Mouse (Mus musculus) frontal cortex, postnatal 10 days (tissue): ENCODE measurements around the gene Tnip1.
"Not testable (repeated sequence)": the region's sequence is repeated elsewhere in the genome, so short reads cannot be mapped to it uniquely, and the experiment has no call there.

Experiments
- DNase-seq, 2 experiments: peaks; one replicate each; pipeline ENCODE4 v3.0.0; 2022; ENCODE audit warnings: low spot score in 2 of 2, mixed read lengths in 1 of 2

Gene Tnip1

DNA sequence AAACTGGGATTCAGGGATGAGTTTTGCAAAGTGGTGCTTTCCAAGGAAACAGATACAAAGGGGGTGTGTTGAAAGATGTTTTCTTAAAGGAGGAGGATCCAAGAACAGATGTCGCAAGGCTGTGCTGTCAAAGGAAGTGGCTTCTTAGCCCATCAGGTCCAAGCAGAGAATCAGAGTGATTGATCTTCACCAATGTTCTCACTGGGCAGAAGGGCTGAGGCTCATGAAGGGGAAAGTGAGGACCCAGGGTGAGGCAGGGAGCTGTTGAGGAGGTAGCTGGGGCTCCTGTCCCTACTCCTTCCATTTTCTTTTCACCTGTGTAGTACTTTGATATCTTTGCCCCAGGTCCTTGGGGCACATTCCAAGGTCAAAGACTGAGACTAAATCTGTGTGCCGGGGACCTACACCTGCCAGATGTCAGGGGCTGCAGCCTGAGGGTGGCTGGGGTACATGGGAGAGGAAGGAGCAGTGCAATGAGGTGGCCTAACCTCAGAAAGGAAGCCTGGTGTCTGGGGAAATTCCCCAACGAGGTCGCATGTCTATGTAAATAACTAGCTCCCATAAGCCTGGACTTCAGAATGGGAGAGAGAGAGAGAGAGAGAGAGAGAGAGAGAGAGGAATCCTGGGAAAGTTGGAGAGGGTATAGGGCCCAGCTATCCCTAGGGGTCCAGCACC is 9.5 kb upstream of the Tnip1 start:
- no peak for DNase-seq

- DNase-seq, result no peak
These were observed 8.8 kb upstream of the Tnip1 start for GRCm38 (mm10) chr11:54971365-54972048.

GRCm38 (mm10) chr11:54965234-54965633 is 2.5 kb upstream of the Tnip1 start:
- no peak for DNase-seq

- no peak for DNase-seq
These were observed 796 bp downstream of the Tnip1 start for GRCm38 (mm10) chr11:54961921-54962320.

- no peak for DNase-seq
These were observed 1.4 kb downstream of the Tnip1 start for GRCm38 (mm10) chr11:54961164-54961850.

GRCm38 (mm10) chr11:54960251-54960650 is 2.5 kb downstream of the Tnip1 start:
- DNase-seq, result no peak

DNA sequence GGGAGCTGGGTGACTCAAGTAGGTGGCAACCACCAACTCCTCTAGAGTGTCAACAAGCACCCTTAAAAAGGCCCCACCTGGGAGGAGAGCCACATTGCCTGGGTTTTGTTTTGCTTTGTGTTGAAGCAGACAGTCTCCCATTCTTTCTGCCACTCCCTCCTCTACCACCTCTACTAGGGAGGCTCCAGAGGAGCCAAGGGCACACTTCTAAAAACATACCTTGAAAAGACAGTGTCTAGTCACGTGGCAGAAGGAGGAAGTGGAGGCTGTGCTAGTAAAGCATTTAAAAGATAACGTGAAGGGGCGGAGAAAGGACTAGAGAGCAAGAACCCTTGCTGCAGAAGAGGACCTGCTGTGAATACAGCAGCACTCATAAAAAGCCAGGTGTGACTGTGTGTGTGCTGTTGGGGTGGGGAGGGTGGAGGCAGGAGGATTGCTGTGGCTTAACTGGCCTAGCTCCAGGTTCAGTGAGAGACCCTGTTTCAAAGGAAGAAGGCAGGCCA is 4.1 kb downstream of the Tnip1 start:
- no peak for DNase-seq

GRCm38 (mm10) chr11:54957708-54958107 is 5.0 kb downstream of the Tnip1 start:
- DNase-seq, result not testable (repeated sequence)

- DNase-seq, result no peak
These were observed 5.8 kb downstream of the Tnip1 start for GRCm38 (mm10) chr11:54956912-54957311.

- peak; percentile 95 to 98 for DNase-seq
These were observed 6.8 kb downstream of the Tnip1 start for GRCm38 (mm10) chr11:54955735-54956480.

DNA sequence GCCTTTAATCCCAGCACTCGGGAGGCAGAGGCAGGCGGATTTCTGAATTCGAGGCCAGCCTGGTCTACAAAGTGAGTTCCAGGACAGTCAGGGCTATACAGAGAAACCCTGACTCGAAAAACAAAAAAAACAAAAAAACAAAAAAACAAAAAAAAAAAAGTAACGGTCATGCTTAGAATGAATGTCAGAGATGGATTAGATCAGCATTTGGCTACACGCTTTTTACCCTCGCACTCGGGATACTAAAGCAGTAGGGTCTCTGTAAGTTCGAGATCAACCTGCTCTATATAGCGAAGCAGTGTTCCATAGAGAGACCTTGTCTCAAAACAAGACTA is 7.3 kb downstream of the Tnip1 start:
- not testable (repeated sequence) for DNase-seq

GRCm38 (mm10) chr11:54954716-54955115 is 8.0 kb downstream of the Tnip1 start:
- no peak for DNase-seq

DNA sequence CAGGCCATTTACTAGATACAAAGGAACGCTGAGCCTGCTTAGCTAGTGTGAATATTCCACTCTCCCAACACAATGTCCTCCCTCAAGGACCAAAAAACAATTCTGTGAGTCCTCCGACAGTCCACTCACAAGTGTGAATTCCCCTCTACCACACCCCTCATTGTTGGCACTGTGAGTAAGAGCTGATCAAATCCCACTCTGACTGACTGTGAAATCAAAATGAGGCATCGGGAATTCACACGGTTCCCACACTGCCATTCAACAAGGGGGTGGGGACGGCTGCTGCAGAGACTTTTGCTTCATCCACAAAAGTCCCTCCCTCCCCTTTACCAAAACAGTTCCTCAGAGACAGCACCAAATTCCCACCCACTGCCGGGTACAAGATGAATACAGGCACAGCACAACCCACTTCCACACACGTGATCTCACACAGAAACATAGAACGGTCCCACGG is 8.7 kb downstream of the Tnip1 start:
- no peak for DNase-seq

DNA sequence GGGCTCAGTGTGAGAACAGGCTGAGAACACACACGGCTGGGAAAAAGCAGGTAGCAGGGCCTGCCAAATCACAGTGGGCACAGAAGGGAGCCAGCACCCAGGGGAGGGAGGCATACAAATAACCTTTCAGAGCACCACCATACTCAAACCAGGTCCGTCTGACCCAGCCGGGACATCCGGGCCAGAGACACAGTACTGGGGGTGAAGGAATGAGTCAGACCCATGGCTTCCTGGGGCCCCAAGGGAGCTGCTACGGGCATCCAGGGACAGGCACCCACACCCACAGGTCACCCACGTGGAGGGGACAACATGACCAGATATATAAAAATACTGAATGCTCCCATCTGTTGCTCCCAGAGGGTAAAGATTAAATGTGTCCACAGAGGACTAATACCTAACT is 10.1 kb downstream of the Tnip1 start:
- DNase-seq, result no peak

DNA sequence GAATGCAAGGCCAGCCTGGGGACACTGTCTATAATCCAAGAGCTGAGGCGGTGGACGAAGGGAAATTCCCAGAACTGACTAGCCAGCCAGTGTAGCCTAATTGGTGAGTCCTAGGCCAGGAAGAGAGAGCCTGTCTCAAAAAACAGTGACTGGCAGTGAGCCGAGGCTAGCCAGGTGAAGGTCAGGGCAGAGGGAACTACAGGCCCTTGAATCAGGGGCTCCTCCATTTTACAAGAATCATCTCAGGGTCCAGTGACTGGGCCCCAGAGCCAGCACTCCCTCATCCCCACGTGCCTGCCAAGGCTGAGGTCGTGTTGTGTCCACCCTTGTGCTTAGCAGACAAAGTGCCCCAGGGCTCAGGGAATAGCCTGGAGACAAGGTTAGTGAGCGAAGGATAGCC is 12.0 kb downstream of the Tnip1 start:
- no peak for DNase-seq

DNA sequence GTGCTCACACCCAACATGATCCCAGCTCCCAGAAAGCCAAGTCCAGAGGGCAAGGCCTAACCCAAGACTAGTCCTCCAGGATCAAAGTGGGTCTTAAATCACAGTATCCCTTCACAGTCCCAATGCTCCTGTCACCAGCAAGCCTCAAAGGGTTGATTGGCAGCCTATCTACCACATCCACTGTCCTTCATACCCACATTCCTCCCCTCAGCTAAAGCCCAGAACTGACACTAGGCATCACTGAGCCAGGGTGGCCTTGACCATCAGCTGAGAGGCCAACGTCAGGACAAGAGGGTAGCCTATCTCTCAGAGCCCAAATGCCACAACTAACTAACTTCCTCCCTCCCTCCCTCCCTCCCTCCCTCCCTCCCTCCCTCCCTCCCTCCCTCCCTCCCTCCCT is 13.0 kb downstream of the Tnip1 start:
- DNase-seq, result no peak

DNA sequence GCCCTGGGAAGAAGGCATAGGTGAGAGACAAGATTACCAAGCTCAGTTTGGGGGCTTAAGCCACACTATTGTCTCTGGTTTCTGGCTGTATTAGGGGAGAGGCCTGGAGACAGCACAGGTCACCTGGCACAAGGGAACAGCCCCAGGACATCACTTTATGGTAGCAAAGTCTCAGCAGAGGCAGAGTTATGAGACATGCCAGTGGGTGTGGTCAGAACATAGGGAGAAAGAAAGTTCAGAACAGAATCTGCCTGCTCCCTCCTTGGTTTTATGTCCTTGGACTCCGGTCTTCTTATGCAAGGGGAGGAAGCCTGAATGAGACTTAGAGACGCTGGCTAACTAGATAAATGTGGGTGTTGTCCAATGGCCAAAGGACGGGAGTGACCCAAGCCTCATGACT is 18.0 kb downstream of the Tnip1 start:
- no peak for DNase-seq

DNA sequence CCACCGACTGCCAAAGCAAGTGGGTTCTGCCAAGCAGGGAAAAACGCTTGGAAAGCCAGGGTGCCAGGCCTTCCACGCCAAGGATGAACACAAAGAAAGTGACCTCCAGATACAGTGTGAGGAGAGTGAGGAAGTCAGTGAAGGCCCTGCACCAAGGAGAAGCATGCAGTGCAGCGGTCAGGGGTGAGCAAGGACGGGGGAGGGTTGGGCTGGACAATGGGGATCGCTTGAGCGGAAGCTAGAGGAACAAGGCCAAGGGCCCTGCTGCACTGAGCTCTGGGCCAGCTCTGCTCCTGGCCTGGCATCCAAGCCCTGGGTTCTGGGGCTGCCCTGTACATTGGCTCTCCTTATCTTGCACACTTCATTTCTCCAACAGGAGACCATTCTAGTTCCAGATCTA is 22.7 kb downstream of the Tnip1 start:
- DNase-seq, result no peak

GRCm38 (mm10) chr11:54939501-54939900 is 23.2 kb downstream of the Tnip1 start:
- DNase-seq, result no peak

- DNase-seq, result no peak
These were observed 26.0 kb downstream of the Tnip1 start for GRCm38 (mm10) chr11:54936771-54937140.

GRCm38 (mm10) chr11:54936035-54936770 is 26.5 kb downstream of the Tnip1 start:
- no peak for DNase-seq
